Mouse (Mus musculus): ENCODE results near the gene Coq2. TPM values are rescaled to one million over a fixed set of nuclear protein-coding genes. Genes with fewer than 3 reads are reported as not detected.

The Coq2 gene
- polyA plus RNA-seq, 1 experiment from 2014 or later, result 49.6 TPM

DNA sequence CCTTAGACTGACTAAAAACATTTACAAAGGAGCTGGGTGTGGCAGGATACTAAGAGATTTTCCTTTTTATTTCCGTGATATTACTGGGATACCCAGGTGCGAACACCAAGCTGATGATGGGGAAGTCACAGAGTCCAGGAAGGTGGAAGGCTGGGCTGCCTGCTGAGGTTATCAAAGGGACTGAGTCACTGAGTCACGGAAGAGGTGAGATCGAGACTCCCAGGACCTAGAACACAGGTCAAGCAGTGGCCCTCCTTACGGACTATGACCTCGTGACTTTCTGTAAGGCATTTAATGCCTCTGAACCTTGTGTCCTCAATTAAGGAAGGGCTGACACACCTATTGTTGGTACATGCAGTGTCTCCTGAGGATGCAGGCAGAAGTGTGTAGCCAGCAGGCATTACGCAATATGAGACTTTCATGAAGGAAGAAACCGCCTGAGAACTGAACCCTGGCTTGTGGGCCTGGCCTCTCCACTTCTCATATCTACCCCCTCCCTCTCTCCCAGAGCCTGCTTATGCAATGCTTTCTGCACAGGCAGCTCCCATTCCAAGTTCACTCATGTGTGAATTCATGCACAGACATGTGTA is 42.3 kb downstream of the Coq2 start:
- H3K9me3 ChIP-seq, result no peaks in the 10 kb centered on the region
- 0 out of 2 replicates have a peak, but pooled peaks cover 8% of the 10 kb centered on the region for H3K4me1 ChIP-seq (replicated peaks)
- WGBS, result 88% methylated on average over 8 of the region's 8 CpGs
- no peak overlapping the region for H3K27ac ChIP-seq
- no peak overlapping the region for H3K4me3 ChIP-seq
- no peak for DNase-seq (ENCODE audit: low spot score)
- no peaks in the 10 kb centered on the region for H3K36me3 ChIP-seq
- no peaks in the 10 kb centered on the region for H3K27me3 ChIP-seq (ENCODE audit: insufficient read depth, poor library complexity, severe bottlenecking)

DNA sequence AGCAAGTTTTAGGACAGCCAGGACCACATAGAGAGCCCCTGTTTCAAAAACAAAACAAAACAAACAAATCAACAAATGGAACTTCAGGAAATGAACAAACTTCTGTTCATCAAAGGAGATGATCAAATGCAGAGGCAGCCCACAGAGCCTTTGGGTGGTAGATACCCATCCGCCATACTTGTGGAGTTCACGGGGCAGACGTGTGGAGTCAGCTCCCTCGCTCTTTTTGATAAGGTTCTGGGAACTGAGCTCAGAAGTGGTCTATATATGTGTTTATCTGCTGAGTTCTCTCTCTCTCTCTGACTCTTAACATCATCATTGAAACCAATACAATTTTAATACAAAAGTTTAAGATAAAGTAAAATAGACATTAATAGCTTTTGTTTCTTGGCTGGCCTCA is 46.1 kb downstream of the Coq2 start:
- 88% methylated on average over 4 of the region's 4 CpGs for WGBS
- DNase-seq (ENCODE audit: low spot score), result no peak
- H3K27me3 ChIP-seq (ENCODE audit: insufficient read depth, poor library complexity, severe bottlenecking), result no peaks in the 10 kb centered on the region

DNA sequence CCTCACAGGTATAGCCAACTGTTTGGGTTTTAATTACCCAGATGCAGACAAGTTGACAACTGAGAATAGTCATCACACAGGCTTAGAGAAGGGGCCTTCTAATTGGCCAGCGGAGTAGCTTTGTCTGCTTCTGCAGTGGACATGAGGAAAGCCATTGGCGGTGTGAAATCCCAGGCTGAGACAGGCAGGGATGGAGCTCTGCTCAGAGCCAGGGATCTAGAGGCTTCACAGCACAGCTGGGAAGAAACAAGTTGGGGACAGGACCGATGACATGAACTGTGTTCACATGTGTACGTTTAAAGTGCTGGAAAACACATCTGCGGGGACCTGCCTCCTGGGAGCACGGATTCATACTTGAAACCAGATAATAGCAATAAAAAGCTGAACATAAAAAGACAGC is 48.4 kb downstream of the Coq2 start:
- no peaks in the 10 kb centered on the region for H3K9me3 ChIP-seq
- WGBS, result 85% methylated on average over 6 of the region's 6 CpGs
- H3K36me3 ChIP-seq, result no peaks in the 10 kb centered on the region
- no peak overlapping the region for H3K27ac ChIP-seq
- no peak for DNase-seq (ENCODE audit: low spot score)
- H3K4me1 ChIP-seq (replicated peaks), result peaks cover 3% of the 10 kb centered on the region; the same call in 1 of the 2 replicates
- H3K27me3 ChIP-seq (ENCODE audit: insufficient read depth, poor library complexity, severe bottlenecking), result no peaks in the 10 kb centered on the region
- H3K4me3 ChIP-seq, result no peak overlapping the region

More for the DNA sequence above, 46.1 kb downstream of the Coq2 start:
- H3K9me3 ChIP-seq, result no peaks in the 10 kb centered on the region
- H3K27ac ChIP-seq, result no peak overlapping the region
- H3K4me1 ChIP-seq (replicated peaks), result 0 out of 2 replicates have a peak, but pooled peaks cover 3% of the 10 kb centered on the region
- no peak overlapping the region for H3K4me3 ChIP-seq
- no peaks in the 10 kb centered on the region for H3K36me3 ChIP-seq

DNA sequence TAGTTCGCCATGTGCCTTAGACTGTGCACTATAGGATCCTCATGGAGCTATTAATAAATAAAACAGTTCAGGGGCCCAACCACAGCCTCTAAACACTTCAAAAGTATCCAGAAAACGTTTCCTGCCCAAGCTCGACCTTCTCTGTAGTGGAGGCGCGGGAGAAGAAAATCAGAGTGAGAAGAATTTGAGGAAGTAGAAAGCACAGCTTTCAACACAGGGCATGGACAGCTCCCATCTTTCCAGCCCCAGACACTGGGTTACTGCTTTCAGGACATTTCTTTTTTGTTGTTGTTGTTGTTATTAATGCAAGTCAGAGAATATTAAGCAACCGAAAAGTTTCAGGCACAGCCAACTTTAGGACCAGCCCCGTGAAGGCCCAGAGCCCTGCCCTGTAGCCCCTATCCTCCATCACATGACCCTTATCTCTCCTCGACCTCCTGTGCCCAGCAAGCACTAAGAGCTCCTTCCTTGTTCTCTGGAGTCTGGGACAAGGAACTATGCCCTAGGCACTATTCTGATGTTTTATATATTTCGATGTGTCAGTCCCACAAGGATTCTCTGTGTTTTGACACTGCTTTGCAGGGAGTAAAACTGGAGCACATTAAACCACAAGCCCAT is 50.1 kb downstream of the Coq2 start:
- no peaks in the 10 kb centered on the region for H3K9me3 ChIP-seq
- DNase-seq (ENCODE audit: low spot score), result no peak
- WGBS, result 79% methylated on average over 9 of the region's 9 CpGs
- H3K27ac ChIP-seq, result no peak overlapping the region
- no peaks in the 10 kb centered on the region for H3K36me3 ChIP-seq
- no peaks in the 10 kb centered on the region for H3K27me3 ChIP-seq (ENCODE audit: insufficient read depth, poor library complexity, severe bottlenecking)
- peaks cover 8% of the 10 kb centered on the region; the same call in 1 of the 2 replicates for H3K4me1 ChIP-seq (replicated peaks)
- H3K4me3 ChIP-seq, result no peak overlapping the region

DNA sequence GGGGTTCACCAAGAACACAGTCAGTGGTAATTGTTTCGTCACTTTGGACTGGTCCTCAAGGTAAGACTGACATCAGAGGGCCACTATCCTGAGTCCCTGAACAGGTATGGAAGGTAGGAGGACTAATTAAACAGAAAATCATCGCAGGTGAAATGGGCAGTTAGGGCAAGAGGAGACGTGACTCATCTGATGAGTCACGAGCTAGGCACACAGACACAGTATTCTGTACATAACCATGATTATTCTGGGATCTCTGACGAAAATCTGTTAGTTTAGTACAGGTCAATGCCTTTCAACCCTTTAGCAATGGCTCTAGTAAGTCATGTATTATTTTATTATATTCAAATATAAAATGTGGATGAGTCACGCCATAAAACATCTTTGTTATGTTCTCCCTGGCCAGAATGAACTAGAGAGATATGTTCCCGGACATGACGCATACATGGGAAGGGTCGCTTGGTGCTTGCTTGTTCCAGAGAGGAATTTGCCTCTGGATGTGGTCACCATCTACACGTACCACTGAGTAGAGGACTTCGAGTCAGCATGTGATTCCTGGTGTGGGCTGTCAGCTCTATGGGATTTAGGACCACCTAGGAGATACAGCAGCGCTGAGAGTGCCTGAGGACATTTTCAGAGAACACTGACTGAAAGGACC is 52.3 kb downstream of the Coq2 start:
- Histone ChIP-seq H3K4me1 (replicated peaks) (peaks cover 8% of the 10 kb centered on the region; the same call in 1 of the 2 replicates), H3K4me3 (no peak overlapping the region), H3K27me3 (ENCODE audit: insufficient read depth, poor library complexity, severe bottlenecking) (no peaks in the 10 kb centered on the region), H3K9me3 (no peaks in the 10 kb centered on the region), H3K36me3 (no peaks in the 10 kb centered on the region), H3K27ac (no peak overlapping the region)
- WGBS, result 89% methylated on average over 12 of the region's 12 CpGs
- DNase-seq (ENCODE audit: low spot score), result no peak

DNA sequence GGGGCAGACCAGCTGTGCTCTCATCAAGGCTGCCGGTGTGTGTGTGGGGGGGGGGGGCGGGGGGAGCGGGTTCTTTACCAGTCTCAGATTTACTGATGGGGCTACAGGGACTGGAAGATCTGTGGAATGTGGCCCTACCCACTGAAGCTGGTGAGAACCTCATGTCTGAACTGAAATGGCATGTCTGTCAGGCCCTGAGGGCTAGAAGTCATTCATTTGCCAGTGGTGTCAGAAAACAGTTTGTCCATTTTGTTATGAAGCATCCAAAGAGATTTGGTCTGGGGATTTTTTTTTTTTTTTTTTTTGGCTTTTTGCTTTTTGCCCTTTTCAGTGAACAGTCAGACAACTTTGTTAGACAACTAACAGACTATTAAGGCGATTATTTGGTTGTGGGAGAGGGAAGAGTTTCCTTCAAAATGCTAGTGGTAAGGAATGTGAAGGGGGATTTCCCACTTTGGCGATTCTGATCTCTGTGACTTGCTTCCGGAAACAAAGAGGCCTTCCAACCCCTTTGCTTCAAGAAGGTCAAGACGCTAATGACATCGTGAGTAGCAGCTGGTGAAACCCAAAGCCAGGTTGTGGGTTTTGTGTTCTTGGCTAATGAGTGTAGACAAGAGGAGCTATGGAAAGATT is 52.9 kb downstream of the Coq2 start:
- DNase-seq (ENCODE audit: low spot score), result peak; percentile 17
- peaks cover 8% of the 10 kb centered on the region; the same call in 1 of the 2 replicates for H3K4me1 ChIP-seq (replicated peaks)
- H3K9me3 ChIP-seq, result no peaks in the 10 kb centered on the region
- no peaks in the 10 kb centered on the region for H3K36me3 ChIP-seq
- H3K4me3 ChIP-seq, result no peak overlapping the region
- H3K27me3 ChIP-seq (ENCODE audit: insufficient read depth, poor library complexity, severe bottlenecking), result no peaks in the 10 kb centered on the region
- H3K27ac ChIP-seq, result no peak overlapping the region
- 68% methylated on average over 8 of the region's 8 CpGs for WGBS

DNA sequence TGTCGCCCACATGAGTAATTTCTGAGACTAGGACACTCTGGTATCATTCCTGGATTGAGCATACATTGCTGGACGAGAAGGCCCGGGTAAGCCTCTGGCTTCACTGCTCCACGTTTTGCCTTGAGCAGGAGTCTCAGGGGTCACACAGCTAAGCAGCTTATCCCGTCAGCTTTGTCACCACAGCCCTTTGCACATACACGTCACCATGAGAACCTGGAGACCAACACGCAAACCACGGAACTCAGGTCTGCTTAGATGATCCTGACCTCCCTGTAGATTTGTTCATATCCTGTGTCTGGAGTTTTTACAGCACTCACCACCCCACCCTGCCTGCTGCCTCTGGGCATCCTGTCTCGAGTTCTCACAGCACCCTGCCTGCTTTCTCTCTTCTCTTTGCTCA is 54.0 kb downstream of the Coq2 start:
- Histone ChIP-seq H3K27ac (no peak overlapping the region), H3K9me3 (no peaks in the 10 kb centered on the region), H3K27me3 (ENCODE audit: insufficient read depth, poor library complexity, severe bottlenecking) (no peaks in the 10 kb centered on the region), H3K4me3 (no peak overlapping the region), H3K4me1 (replicated peaks) (peaks cover 8% of the 10 kb centered on the region; the same call in 1 of the 2 replicates), H3K36me3 (no peaks in the 10 kb centered on the region)
- DNase-seq (ENCODE audit: low spot score), result no peak
- 74% methylated on average over 9 of the region's 9 CpGs for WGBS

DNA sequence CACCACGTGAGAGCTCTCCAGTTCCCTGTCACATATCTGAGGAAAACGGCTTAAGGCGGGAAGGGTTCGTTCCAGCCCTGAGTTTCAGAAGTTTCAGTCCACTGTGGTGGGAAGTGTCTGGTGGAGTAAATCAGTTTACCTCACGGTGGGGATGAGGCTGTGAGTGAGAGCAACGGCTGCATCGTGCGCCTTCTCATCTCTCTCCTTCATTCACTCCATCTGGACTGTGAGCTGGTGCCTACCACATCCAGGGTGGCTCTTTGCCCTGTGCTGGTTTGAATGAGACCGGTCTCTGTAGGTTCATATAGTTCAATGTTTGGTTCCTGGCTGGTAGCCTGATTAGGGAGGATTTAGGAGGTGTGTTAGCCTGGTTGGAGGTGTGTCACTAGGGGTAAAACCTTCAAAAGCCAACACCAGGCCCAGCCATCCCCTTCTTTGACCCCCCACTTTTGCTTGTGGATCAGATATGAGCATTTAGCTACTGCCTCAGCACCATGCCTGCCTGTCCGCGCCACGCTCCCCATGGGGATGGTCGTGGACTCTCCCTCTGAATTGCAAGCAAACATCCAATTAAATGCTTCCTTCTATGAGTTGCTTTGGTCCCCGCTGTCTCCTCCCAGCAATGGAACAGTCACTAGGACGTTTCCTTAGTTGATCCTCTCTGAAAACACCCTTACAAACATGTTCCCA is 55.2 kb downstream of the Coq2 start:
- H3K36me3 ChIP-seq, result no peaks in the 10 kb centered on the region
- no peak overlapping the region for H3K4me3 ChIP-seq
- peaks cover 8% of the 10 kb centered on the region; the same call in 1 of the 2 replicates for H3K4me1 ChIP-seq (replicated peaks)
- no peak overlapping the region for H3K27ac ChIP-seq
- no peaks in the 10 kb centered on the region for H3K9me3 ChIP-seq
- no peaks in the 10 kb centered on the region for H3K27me3 ChIP-seq (ENCODE audit: insufficient read depth, poor library complexity, severe bottlenecking)
- WGBS, result 88% methylated on average over 15 of the region's 15 CpGs
- DNase-seq (ENCODE audit: low spot score), result no peak

DNA sequence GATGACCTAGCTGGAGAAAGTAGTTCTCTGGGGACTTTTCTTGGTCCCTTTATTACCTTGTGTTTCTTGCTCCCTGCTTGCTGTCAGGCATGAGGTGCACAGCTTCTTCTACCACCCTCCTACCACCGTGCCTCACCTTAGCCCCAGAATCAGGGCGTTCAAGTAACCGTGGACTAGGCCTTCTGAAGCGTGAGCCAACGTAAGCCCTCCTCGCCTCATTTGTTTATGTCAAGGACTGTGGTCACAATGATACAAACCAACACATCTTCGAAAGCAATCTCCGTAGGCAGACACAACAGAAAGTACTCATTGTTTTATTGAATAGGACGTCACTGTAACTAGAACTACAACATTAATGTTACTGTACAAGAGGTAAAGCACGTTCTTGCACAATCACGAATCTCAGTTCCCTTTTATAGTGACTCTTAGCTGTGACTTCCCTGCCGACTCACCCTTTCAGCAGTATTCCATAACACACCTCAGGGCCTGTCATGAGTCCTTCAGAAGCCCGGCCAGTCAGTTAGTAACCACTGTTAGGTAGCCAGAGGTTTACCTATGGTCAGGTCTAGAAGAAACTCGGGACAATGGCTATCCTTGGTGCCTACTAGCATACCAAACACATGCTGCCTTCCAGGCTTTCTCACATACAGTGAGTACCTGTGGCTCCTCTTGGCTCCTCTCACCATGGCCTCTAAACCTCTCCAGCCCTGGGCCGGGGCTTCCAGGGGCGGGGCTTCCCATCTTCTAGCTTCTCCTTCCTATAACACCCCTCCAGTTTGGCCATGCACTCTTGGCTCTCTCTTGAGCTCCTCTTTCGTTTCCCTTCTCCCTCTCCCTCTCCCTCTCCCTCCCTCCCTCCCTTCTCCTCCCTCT is 60.8 kb downstream of the Coq2 start:
- no peak for DNase-seq (ENCODE audit: low spot score)
- Histone ChIP-seq H3K9me3 (no peaks in the 10 kb centered on the region), H3K27me3 (ENCODE audit: insufficient read depth, poor library complexity, severe bottlenecking) (no peaks in the 10 kb centered on the region), H3K36me3 (no peaks in the 10 kb centered on the region), H3K4me3 (no peak overlapping the region), H3K27ac (no peak overlapping the region), H3K4me1 (replicated peaks) (no peaks in the 10 kb centered on the region)
- WGBS, result 90% methylated on average over 17 of the region's 17 CpGs

DNA sequence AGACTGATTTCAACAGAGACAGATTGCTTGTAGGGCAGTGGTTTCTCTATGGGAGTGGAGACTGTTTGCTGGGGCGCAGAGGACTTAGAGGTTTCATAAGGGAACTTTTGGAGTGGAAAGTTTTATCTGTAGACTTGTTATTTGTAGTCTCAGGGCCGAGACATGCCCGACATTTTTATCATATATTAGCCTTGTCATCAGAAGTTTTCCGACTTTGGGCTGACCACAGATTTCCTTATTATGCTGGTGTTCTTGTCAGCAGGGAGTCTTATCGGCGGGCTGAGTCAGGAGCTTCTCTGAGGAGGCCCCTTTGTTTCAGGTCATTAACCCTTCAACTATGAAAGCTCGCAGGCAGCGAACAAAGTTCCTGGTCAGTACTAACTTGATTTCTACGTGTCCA is 67.1 kb downstream of the Coq2 start:
- Histone ChIP-seq H3K4me3 (no peak overlapping the region), H3K4me1 (replicated peaks) (no peaks in the 10 kb centered on the region), H3K27ac (no peak overlapping the region), H3K9me3 (no peaks in the 10 kb centered on the region), H3K27me3 (ENCODE audit: insufficient read depth, poor library complexity, severe bottlenecking) (no peaks in the 10 kb centered on the region), H3K36me3 (no peaks in the 10 kb centered on the region)
- 88% methylated on average over 9 of the region's 9 CpGs for WGBS
- DNase-seq (ENCODE audit: low spot score), result no peak

DNA sequence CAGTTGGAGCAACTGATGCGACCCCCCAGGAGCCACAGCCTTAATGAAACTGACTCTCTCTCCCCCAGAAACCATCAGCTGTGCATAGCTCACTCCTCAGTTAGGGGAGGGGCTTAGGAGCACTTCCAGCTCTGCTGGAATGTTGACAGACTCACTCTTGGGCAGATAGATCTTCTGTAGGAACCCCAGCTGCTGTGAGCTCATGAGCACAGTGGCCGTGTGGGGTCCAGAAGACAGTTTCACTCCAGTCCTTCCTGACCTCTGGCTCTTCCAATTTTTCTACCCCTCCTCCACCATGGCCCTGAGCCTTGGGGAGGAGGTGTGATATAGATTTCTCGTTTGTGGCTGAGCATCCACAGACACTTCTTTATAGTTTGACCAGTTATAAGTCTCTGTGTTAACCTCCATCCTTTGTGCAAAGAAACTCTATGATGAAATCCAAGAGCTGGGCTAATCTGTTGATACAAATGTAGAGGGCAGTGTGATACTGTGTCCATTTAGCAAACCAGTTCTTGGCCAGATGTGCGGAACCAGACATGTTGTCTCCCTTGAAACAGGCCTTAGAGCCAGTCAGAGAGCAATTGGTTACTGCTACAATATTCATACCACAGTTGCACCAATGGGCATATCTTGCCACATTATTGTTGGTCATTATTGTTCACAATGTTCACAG is 67.7 kb downstream of the Coq2 start:
- H3K4me1 ChIP-seq (replicated peaks), result no peaks in the 10 kb centered on the region
- no peaks in the 10 kb centered on the region for H3K36me3 ChIP-seq
- DNase-seq (ENCODE audit: low spot score), result no peak
- H3K9me3 ChIP-seq, result no peaks in the 10 kb centered on the region
- H3K27me3 ChIP-seq (ENCODE audit: insufficient read depth, poor library complexity, severe bottlenecking), result no peaks in the 10 kb centered on the region
- 74% methylated on average over 4 of the region's 4 CpGs for WGBS
- H3K4me3 ChIP-seq, result no peak overlapping the region
- H3K27ac ChIP-seq, result no peak overlapping the region

All from hindbrain, embryonic 10.5 days (tissue).